Mouse (Mus musculus) MEL (cell line): ENCODE data around the gene Zfp607a. TPM values are rescaled to one million over a fixed set of nuclear protein-coding genes. Genes with fewer than 3 reads are reported as not detected.

Experiments
- DNase-seq: peaks from one replicate; pipeline ENCODE4 v3.0.0; 2011; ENCODE audit warnings: low read depth, low spot score
- H3K27ac ChIP-seq: 2 replicates; pipeline ENCODE4 v1.5.1; 2012; ENCODE audit warnings: low read depth, mild to moderate bottlenecking, control low read depth, low read length, moderate library complexity; ENCODE audit not compliant: control insufficient read depth
- H3K27me3 ChIP-seq, 2 experiments: fragments of 150-350 bp in 1 of 2; sonication (generic) in 1 of 2; 2 replicates each; pipeline ENCODE4 v1.6.1; 2012; ENCODE audit warnings: low read length in 2 of 2, mild to moderate bottlenecking in 2 of 2, improper control_type of control experiment in 1 of 2, moderate library complexity in 1 of 2; ENCODE audit not compliant: insufficient read depth in 2 of 2, control insufficient read depth in 1 of 2
- H3K36me3 ChIP-seq, 2 experiments: 2 replicates each; pipeline ENCODE4 v1.6.1; 2012 to 2014; ENCODE audit warnings: low read length in 2 of 2, improper control_type of control experiment in 1 of 2, inconsistent platforms in 1 of 2, mild to moderate bottlenecking in 1 of 2; ENCODE audit not compliant: insufficient read depth in 2 of 2, control insufficient read depth in 1 of 2
- H3K4me1 ChIP-seq, 2 experiments: fragments of 150-350 bp in 1 of 2; sonication (generic) in 1 of 2; 2 replicates each; pipeline ENCODE4 v1.6.1; 2012; ENCODE audit warnings: low read length in 2 of 2, improper control_type of control experiment in 1 of 2, mild to moderate bottlenecking in 1 of 2; ENCODE audit not compliant: insufficient read depth in 2 of 2, control insufficient read depth in 1 of 2
- H3K4me3 ChIP-seq, 2 experiments: fragments of 150-350 bp in 1 of 2; sonication (generic) in 1 of 2; 2 replicates each; pipeline ENCODE4 v1.5.1; 2012; ENCODE audit warnings: low read depth in 2 of 2, low read length in 2 of 2, mild to moderate bottlenecking in 2 of 2, moderate library complexity in 2 of 2, control low read depth in 1 of 2, improper control_type of control experiment in 1 of 2; ENCODE audit not compliant: control insufficient read depth in 1 of 2, insufficient read depth in 1 of 2
- H3K79me2 ChIP-seq: 2 replicates; pipeline ENCODE4 v1.6.1; 2012; ENCODE audit warnings: mild to moderate bottlenecking, low read length, moderate library complexity; ENCODE audit not compliant: control insufficient read depth, poor library complexity, insufficient read depth
- H3K9ac ChIP-seq: 2 replicates; pipeline ENCODE4 v1.6.1; 2012; ENCODE audit warnings: low read depth, mild to moderate bottlenecking, control low read depth, low read length, moderate library complexity; ENCODE audit not compliant: control insufficient read depth, poor library complexity, severe bottlenecking
- H3K9me3 ChIP-seq: fragments of 150-350 bp; sonication (generic); replicated peaks from 2 replicates; pipeline ENCODE4 v1.6.1; 2012; ENCODE audit warnings: mild to moderate bottlenecking, low read length, improper control_type of control experiment, moderate library complexity; ENCODE audit not compliant: insufficient read depth
- CHD1 ChIP-seq: IDR thresholded peaks from 2 replicates; pipeline ENCODE4 v1.6.1; 2012; ENCODE audit warnings: low read depth, mild to moderate bottlenecking, inconsistent platforms, low read length, improper control_type of control experiment
- CHD2 ChIP-seq: IDR thresholded peaks from 2 replicates; pipeline ENCODE4 v1.6.1; 2011; ENCODE audit warnings: low read length, improper control_type of control experiment
- CTCF ChIP-seq, 3 experiments: IDR thresholded peaks in 2 of 3; conservative IDR thresholded peaks in 1 of 3; 2 replicates each; pipeline ENCODE4 v1.5.1; 2011 to 2012; ENCODE audit warnings: low read length in 3 of 3, low read depth in 2 of 3, mild to moderate bottlenecking in 2 of 3, improper control_type of control experiment in 1 of 3, inconsistent platforms in 1 of 3, mixed read lengths in 1 of 3, moderate library complexity in 1 of 3; ENCODE audit not compliant: control insufficient read depth in 1 of 3, insufficient read depth in 1 of 3, poor library complexity in 1 of 3, severe bottlenecking in 1 of 3
- E2F4 ChIP-seq: IDR thresholded peaks from 2 replicates; pipeline ENCODE4 v1.6.1; 2011; ENCODE audit warnings: low read depth, low read length, improper control_type of control experiment, borderline replicate concordance
- ELF1 ChIP-seq: IDR thresholded peaks from 2 replicates; pipeline ENCODE4 v1.6.1; 2014; ENCODE audit warnings: low read depth, mild to moderate bottlenecking, inconsistent platforms, low read length, improper control_type of control experiment, moderate library complexity
- EP300 ChIP-seq, 2 experiments: IDR thresholded peaks; 2 replicates each; pipeline ENCODE4 v1.6.1; 2011; ENCODE audit warnings: improper control_type of control experiment in 2 of 2, low read length in 2 of 2, low read depth in 1 of 2, mild to moderate bottlenecking in 1 of 2
- GATA1 ChIP-seq: IDR thresholded peaks from 2 replicates; pipeline ENCODE4 v1.6.1; 2011; ENCODE audit warnings: low read depth, low read length, improper control_type of control experiment
- HCFC1 ChIP-seq: IDR thresholded peaks from 2 replicates; pipeline ENCODE4 v1.6.1; 2012; ENCODE audit warnings: low read depth, mild to moderate bottlenecking, inconsistent platforms, low read length, improper control_type of control experiment, moderate library complexity
- MAFK ChIP-seq: IDR thresholded peaks from 2 replicates; pipeline ENCODE4 v1.6.1; 2011; ENCODE audit warnings: low read depth, mild to moderate bottlenecking, low read length, improper control_type of control experiment, borderline replicate concordance
- MAX ChIP-seq: IDR thresholded peaks from 2 replicates; pipeline ENCODE4 v1.6.1; 2011; ENCODE audit warnings: low read length, improper control_type of control experiment
- MAZ ChIP-seq: IDR thresholded peaks from 2 replicates; pipeline ENCODE4 v1.6.1; 2012; ENCODE audit warnings: low read depth, mild to moderate bottlenecking, inconsistent platforms, low read length, improper control_type of control experiment
- MEF2A ChIP-seq: IDR thresholded peaks from 2 replicates; pipeline ENCODE4 v1.6.1; 2014; ENCODE audit warnings: low read depth, mild to moderate bottlenecking, inconsistent platforms, low read length, improper control_type of control experiment; ENCODE audit not compliant: poor library complexity, insufficient replicate concordance, severe bottlenecking; ENCODE audit errors: extremely low read depth
- MXI1 ChIP-seq: IDR thresholded peaks from 2 replicates; pipeline ENCODE4 v1.6.1; 2011; ENCODE audit warnings: mild to moderate bottlenecking, low read depth, low read length, improper control_type of control experiment
- MYC ChIP-seq: IDR thresholded peaks from 2 replicates; pipeline ENCODE4 v1.6.1; 2011; ENCODE audit warnings: low read depth, mild to moderate bottlenecking, low read length, improper control_type of control experiment, moderate library complexity
- NELFE ChIP-seq: IDR thresholded peaks from 2 replicates; pipeline ENCODE4 v1.6.1; 2011; ENCODE audit warnings: low read depth, low read length, improper control_type of control experiment
- NRF1 ChIP-seq: IDR thresholded peaks from 2 replicates; pipeline ENCODE4 v1.6.1; 2014; ENCODE audit warnings: low read depth, mild to moderate bottlenecking, inconsistent platforms, low read length, improper control_type of control experiment, moderate library complexity; ENCODE audit not compliant: poor library complexity, insufficient read depth, severe bottlenecking
- POLR2A ChIP-seq, 2 experiments: IDR thresholded peaks; 2 replicates each; pipeline ENCODE4 v1.6.1; 2011 to 2012; ENCODE audit warnings: low read length in 2 of 2, mild to moderate bottlenecking in 2 of 2, control low read depth in 1 of 2, improper control_type of control experiment in 1 of 2, low read depth in 1 of 2, moderate library complexity in 1 of 2; ENCODE audit not compliant: control insufficient read depth in 1 of 2, insufficient read depth in 1 of 2, poor library complexity in 1 of 2
- POLR2AphosphoS2 ChIP-seq: IDR thresholded peaks from 2 replicates; pipeline ENCODE4 v1.6.1; 2011; ENCODE audit warnings: low read length, improper control_type of control experiment
- RAD21 ChIP-seq: IDR thresholded peaks from 2 replicates; pipeline ENCODE4 v1.6.1; 2011; ENCODE audit warnings: mild to moderate bottlenecking, low read depth, low read length, improper control_type of control experiment
- SIN3A ChIP-seq: IDR thresholded peaks from 2 replicates; pipeline ENCODE4 v1.6.1; 2012; ENCODE audit warnings: low read length, improper control_type of control experiment, inconsistent platforms
- SMC3 ChIP-seq: IDR thresholded peaks from 2 replicates; pipeline ENCODE4 v1.6.1; 2011; ENCODE audit warnings: low read depth, low read length, improper control_type of control experiment
- TBP ChIP-seq: IDR thresholded peaks from 2 replicates; pipeline ENCODE4 v1.8.0; 2011; ENCODE audit warnings: low read depth, low read length, improper control_type of control experiment
- TCF12 ChIP-seq: IDR thresholded peaks from 2 replicates; pipeline ENCODE4 v1.6.1; 2014; ENCODE audit warnings: low read depth, mild to moderate bottlenecking, inconsistent platforms, low read length, improper control_type of control experiment, moderate library complexity
- USF1 ChIP-seq: IDR thresholded peaks from 2 replicates; pipeline ENCODE4 v1.6.1; 2014; ENCODE audit warnings: low read depth, mild to moderate bottlenecking, inconsistent platforms, low read length, improper control_type of control experiment, moderate library complexity
- USF2 ChIP-seq, 2 experiments: IDR thresholded peaks; 2 replicates each; pipeline ENCODE4 v1.6.1; 2011 to 2012; ENCODE audit warnings: improper control_type of control experiment in 2 of 2, low read length in 2 of 2, borderline replicate concordance in 1 of 2, inconsistent platforms in 1 of 2, low read depth in 1 of 2, mild to moderate bottlenecking in 1 of 2; ENCODE audit not compliant: insufficient read depth in 1 of 2
- ZMIZ1 ChIP-seq: IDR thresholded peaks from 2 replicates; pipeline ENCODE4 v1.6.1; 2012; ENCODE audit warnings: low read depth, mild to moderate bottlenecking, inconsistent platforms, low read length, improper control_type of control experiment, moderate library complexity
- ZNF384 ChIP-seq: IDR thresholded peaks from 2 replicates; pipeline ENCODE4 v1.6.1; 2012; ENCODE audit warnings: low read depth, mild to moderate bottlenecking, inconsistent platforms, low read length, improper control_type of control experiment
- polyA plus RNA-seq, 2 experiments: library from polyadenylated mRNA; stranded (reverse) in 1 of 2; unstranded in 1 of 2; fragments of >175 nt in 1 of 2; fragments of >200 nt in 1 of 2; gene quantifications; 2 replicates each; pipeline versions ENCODE4 v1.2.1 to v1.2.4; 2012; ENCODE audit warnings: low replicate concordance in 2 of 2, low read depth in 1 of 2; ENCODE audit not compliant: insufficient read length in 2 of 2, insufficient read depth in 1 of 2, missing spikeins in 1 of 2
- total RNA-seq: library from RNA; depleted of rRNA; stranded (reverse); fragments of 300-350 nt; gene quantifications from 2 replicates; pipeline ENCODE4 v1.2.3, GENCODE M21; 2012

Zfp607a gene
- total and polyA plus RNA-seq, 3 experiments = 2.4 to 4.0 TPM; not detected in 1

- peak within 1 kb of the TSS; percentile 84 for H3K9ac ChIP-seq
- peak; percentile 94 for DNase-seq
- no peaks in the 10 kb centered on the region; the same call in 1 of the 2 replicates for H3K79me2 ChIP-seq
- peaks cover 0 to 3% of the 10 kb centered on the region in 2 experiments; a peak in 2 of 4 replicates for H3K36me3 ChIP-seq
- TF ChIP-seq CTCF (IDR thresholded peaks at IDR 0.05 in 2 of 3, conservative IDR thresholded peaks at IDR 0.05 in 1 of 3; ENCODE audit: control insufficient read depth in 1 of 3, insufficient read depth in 1 of 3, low read depth in 2 of 3, low read length in 3 of 3, poor library complexity in 1 of 3, severe bottlenecking in 1 of 3) (no peak), MAFK (no peak), NRF1 (no peak), ZMIZ1 (peak; percentile 76), SIN3A (peak; percentile 76; the same call in 1 of the 2 replicates), EP300 (IDR thresholded peaks at IDR 0.05; ENCODE audit: low read depth in 1 of 2, low read length in 2 of 2) (no peak), MYC (peak; percentile 72; the same call in 1 of the 2 replicates), CHD1 (no peak), USF2 (IDR thresholded peaks at IDR 0.05; ENCODE audit: borderline replicate concordance in 1 of 2, insufficient read depth in 1 of 2, low read depth in 1 of 2, low read length in 2 of 2) (peak in 1 of 2 experiments; percentile 61; a peak in 1 of 4 replicates), GATA1 (no peak), ZNF384 (no peak), POLR2AphosphoS2 (peak; percentile 50; the same call in 1 of the 2 replicates), SMC3 (no peak), USF1 (peak; percentile 92), POLR2A (IDR thresholded peaks at IDR 0.05; ENCODE audit: control insufficient read depth in 1 of 2, insufficient read depth in 1 of 2, low read depth in 1 of 2, low read length in 2 of 2, poor library complexity in 1 of 2) (peak in 1 of 2 experiments; percentile 83; a peak in 2 of 4 replicates), CHD2 (no peak), MAZ (0 out of 2 replicates have a peak, but pooled peaks have one; percentile 21), MAX (peak; percentile 87), TCF12 (0 out of 2 replicates have a peak, but pooled peaks have one; percentile 27), HCFC1 (peak; percentile 87), NELFE (peak; percentile 74), MEF2A (no peak), MXI1 (peak; percentile 98), TBP (peak; percentile 94), RAD21 (no peak), E2F4 (no peak), ELF1 (peak; percentile 87)
- peak within 1 kb of the TSS; percentile 74 to 95 for H3K4me3 ChIP-seq
- H3K9me3 ChIP-seq = no peaks in the 10 kb centered on the region
- no peaks in the 10 kb centered on the region for H3K27me3 ChIP-seq
- peak within 1 kb of the TSS; percentile 81 for H3K27ac ChIP-seq
- peaks cover 3 to 6% of the 10 kb centered on the region in 2 experiments; a peak in 3 of 4 replicates for H3K4me1 ChIP-seq
Observed at GRCm38 (mm10) chr7:27838323-27839249, 18.7 kb upstream of the Zfp607a start, which contains the start of gene Zfp59. Zfp59 (plus strand) TSS chr7:27838607.
